Comparison of ENCODE assay signal across 16 mouse cellular contexts in the genomic region with DNA sequence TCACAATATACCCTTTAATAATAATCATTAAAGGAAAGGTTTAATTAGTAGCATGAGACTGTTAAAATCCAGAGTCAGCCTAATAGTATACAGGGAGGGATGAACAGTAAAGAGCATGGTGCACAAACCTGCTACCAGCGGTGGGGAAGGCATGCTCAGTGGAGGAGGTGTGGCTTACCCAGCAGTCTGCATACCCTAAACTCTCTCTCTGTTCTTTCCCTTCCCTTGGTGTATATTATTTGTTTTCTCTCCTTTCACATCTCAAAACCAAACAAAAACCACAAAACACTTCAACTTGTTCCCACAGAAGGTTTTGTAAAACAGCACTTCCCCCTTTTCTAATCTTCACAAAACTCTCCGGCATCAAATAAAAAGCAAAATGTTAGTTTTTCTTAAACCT.
"Had no signal": no experiment of that assay in that cellular context is flagged by ENCODE, and none has a peak within 500 bp of the region (broad histone marks: within the 10 kb centered on the region; RNA-seq: fewer than 3 reads in every experiment).

No protein-coding gene starts in this region.

- H3K4me2 ChIP-seq: neural tube, embryonic 13.5 days; neural tube, embryonic 15.5 days; stomach, embryonic 15.5 days had no signal

- H3K9me3 ChIP-seq: neural tube, embryonic 13.5 days; neural tube, embryonic 15.5 days; stomach, embryonic 15.5 days had no signal

- H3K27me3 ChIP-seq: neural tube, embryonic 13.5 days; neural tube, embryonic 15.5 days; stomach, embryonic 15.5 days had no signal

- H3K4me3 ChIP-seq: neural tube, embryonic 13.5 days; neural tube, embryonic 15.5 days; stomach, embryonic 15.5 days had no signal

- H3K4me1 ChIP-seq: neural tube, embryonic 13.5 days; neural tube, embryonic 15.5 days; stomach, embryonic 15.5 days had no signal

- H3K27ac ChIP-seq: neural tube, embryonic 13.5 days; neural tube, embryonic 15.5 days; stomach, embryonic 15.5 days; stomach, postnatal 0 days had no signal

- DNase-seq: retina, postnatal 1 day; right cerebral cortex, adult 18-20 months; right cerebral cortex, postnatal 14 days; right cerebral cortex, postnatal 25 days; right cerebral cortex, postnatal 4 days; spleen, adult 18-20 months; thymus, adult 18-20 months; thymus, adult 2 months; thymus, postnatal 14 days; thymus, postnatal 25 days; thymus, postnatal 36 days; thymus, postnatal 4 days had no signal

- H3K36me3 ChIP-seq: neural tube, embryonic 13.5 days; neural tube, embryonic 15.5 days; stomach, embryonic 15.5 days had no signal

- H3K9ac ChIP-seq: neural tube, embryonic 13.5 days; neural tube, embryonic 15.5 days; stomach, embryonic 15.5 days had no signal
